Mouse (Mus musculus) central nervous system, embryonic 18 days (tissue): ENCODE results near the gene Hoxb5. TPM values are rescaled to one million over a fixed set of nuclear protein-coding genes. Genes with fewer than 3 reads are reported as not detected.

Experiments
- polyA plus RNA-seq: library from polyadenylated mRNA; depleted of rRNA; stranded (reverse); fragments of >200 nt; gene quantifications from 2 replicates; pipeline ENCODE4 v1.2.3, GENCODE M21; 2012; rRNA removed

Gene Hoxb5
- 0.04 and 0.12 TPM in 2 replicates for polyA plus RNA-seq

DNA sequence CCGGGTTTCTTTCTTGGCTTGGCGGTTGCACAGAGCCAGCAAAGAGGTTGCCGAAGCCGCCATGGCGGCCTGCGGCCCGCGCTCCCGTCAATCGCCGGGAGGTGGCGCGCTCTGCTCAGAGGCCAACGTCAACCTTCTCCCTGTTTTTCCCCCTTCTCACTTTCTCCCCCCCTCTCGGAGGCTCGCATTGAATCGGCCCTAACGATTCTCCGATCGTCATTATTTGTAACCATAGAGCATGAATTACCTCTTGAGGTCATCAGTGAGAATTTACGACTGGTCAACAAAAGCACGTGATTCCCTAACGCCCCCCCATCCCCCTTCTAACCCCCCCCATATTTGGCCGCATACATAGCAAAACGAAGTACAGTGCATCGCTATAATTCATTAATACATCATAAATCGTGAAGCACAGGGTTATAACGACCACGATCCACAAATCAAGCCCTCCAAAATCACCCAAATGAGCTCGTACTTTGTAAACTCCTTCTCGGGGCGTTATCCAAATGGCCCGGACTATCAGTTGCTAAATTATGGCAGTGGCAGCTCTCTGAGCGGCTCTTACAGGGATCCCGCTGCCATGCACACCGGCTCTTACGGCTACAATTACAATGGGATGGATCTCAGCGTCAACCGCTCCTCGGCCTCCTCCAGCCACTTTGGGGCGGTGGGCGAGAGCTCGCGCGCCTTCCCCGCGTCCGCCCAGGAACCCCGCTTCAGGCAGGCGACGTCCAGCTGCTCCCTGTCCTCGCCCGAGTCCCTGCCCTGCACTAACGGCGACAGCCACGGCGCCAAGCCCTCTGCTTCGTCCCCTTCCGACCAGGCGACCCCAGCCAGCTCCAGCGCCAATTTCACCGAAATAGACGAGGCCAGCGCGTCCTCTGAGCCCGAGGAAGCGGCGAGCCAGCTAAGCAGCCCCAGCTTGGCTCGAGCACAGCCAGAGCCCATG lies at the start of gene Hoxb5:
Gene Hoxb5, plus strand, starts transcription at position 186 of the 949 bp plus-strand sequence.

DNA sequence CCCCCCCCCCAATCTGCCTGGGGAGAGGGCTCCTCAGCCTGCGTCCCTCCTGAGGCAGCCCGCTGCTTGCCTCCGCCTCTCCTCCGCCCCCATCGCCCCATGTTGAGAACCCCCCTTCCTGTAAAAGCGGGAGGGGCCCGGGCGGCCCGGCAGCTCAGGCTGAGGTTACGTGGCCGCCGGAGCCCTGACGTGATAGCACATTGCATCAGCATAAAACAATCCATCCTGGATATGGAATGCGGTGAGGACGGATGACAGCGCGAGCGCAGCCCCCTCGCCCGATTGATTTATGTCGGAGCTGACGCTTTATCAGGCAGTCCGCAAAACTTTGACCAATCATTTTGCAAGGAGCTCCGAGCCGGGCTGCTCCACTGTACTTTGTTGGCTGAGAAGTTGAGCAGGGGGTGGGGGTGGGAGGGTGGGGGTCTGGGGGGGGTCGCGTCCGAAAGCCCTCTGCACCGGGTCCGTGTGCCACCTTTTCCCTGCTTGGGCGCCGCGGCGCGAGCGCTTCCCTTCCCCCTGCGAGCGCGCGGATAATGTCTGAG lies 32.1 kb upstream of the Hoxb5 start, which contains the start of gene Hoxb9:
Gene Hoxb9, plus strand, starts transcription at position 462 of the 545 bp plus-strand sequence.

DNA sequence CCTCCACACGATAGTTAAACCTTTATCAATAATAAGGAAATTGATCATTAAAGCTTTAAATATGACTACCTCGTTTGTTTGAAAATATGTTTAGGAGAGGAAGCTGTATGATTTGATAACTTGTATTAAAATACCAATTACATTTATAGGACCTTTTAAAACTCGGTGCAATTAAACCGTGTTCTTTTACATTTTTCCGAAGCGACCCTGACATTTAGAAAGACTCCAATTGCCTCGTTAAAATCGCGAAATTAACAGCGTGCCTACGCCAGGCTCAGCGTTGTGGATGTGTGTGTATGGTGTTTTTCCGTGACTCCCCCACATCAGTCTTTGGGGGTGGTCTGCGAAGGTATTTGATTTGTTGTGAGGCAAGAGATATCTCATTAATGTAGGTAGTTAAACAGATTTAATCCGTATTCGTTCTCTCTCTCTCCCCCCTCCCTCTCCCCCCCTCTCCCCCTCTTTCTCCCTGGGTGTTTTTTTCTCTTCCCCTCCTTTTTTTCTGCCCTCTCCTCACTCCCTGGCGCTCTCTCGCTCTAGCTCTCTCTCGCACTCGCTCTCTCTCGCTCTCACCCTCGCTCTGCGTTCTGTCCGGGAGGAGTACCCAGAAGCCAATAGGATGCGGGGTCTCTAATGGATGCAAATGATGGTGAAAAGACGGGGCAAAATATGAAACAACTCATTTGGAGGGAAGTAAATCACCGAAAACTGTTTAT lies 21.1 kb upstream of the Hoxb5 start, which contains the start of gene Hoxb8:
Gene Hoxb8, plus strand, starts transcription at position 51 of the 716 bp plus-strand sequence.

DNA sequence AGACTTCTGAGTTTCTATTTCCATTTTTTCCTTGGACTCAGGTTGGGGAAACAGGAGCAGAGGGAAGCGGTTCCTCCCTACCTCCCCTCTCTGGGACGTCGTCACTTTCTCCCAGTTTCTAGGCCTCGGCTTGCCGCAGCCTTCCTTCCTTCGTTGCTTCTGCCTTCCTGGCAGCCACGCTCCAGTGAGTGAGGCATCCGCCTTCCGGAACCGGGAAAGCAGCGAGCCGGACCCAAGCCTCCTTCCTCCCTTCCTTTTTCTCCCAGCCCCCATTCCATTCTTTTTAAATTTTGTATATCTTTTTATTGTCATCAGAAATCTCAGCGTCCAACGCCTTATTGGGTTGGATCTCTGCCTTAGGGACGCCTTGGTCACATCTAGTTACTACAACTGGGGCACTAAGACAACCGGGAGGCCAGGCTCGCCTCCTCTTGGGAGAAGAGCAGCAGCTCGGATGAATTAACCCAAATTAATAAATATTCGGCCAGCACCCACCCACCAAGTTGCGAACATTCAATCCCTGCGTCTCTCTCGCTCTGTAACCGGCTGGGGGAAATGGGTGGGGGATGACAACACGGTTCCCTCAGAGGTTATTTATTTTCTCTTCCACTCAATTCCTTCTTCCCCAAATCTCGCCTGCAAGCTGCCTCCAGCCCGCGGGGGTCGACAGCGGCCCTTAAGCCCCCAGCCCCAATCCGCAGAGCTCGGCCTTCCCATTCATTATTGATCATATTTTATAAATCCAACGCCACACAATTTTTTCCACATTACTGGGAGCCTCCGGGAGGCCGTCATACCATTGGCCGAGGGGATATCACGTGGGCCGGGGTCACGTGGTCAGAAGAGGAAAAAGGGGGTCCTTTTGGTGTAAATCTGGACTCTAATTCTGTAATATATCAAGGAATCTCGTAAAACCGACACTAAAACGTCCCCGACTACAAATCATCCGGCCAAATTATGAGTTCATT lies 17.1 kb upstream of the Hoxb5 start, which contains the start of gene Hoxb7:
Gene Hoxb7, plus strand, starts transcription at position 853 of the 968 bp plus-strand sequence.

DNA sequence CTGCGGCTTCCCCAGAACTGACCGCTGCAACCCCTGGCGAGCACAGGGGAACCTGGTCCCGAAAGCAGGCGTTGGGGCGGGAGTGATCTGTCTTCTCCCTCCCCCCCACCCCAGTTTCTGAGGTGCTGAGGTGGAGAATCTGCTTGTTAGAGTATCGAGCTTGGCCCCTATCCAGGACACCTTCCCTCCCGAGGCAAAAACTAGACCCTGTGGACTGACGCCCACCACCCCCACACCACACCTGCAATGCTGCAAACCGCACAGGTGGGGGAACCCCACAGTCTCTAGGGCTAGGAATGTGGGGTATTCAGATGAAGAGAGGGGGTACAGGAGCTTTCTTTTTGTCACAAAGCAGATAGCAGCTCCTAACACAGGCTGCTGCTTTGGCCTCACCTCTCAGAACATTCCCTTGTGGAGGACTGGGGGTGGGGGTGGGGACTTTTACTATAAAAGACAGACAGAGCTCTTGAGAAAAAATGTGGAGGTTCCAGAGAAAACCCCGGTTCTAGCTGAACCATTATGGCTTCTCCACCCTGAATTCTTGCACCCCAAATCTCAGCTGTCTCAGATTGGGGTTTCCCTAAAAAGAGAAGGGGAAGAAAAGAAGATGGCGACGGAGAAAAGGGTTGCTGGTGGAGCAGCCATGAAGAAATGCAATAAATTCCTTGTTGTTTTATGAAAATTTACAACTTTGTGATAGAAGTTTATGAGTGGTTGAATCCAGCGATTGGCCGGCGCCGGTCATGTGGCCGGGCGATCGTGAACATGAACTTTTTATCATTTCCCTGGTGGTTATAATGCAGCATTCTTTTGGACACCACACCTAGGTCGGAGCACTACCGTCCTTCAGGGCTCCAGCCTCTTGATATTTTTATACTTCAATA lies 11.2 kb upstream of the Hoxb5 start, which contains the start of gene Hoxb6:
Gene Hoxb6, plus strand, starts transcription at position 796 of the 884 bp plus-strand sequence.

DNA sequence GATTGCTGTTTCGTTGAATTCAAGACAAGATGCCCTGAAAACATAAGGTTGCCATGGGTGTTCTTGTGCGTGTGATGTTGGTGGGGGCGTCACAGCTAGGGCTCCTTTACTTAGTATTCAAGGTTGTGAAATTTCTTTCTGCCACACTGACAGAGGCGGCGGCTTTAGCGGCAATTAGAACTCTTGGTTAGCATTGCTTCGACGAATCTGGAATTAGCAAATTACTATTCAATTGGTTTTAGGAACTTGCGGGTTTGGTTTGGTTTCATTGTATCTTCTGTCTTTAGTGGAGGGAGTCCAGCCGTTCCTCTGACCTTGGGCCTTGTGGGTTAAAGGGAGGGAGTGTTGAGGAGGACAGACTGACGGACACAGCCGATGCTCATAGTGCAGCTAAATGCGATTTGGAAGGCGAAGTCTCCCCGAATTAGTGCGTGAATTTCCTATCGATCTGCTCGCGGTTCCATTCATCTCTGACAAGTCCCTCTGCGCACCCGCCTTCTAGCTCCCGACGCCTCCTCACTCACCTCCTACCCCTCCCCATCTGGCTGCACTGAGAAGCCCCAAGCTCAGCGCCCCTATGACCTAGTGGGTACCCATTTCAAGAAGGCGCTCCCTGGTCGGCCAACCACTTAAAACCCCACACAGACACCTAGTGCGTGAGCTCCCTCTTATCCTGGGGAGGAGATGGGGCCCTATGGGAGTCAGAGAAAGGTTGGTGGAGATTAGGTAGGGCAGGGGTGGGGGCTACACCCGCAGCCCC lies 14.7 kb downstream of the Hoxb5 start, which contains the start of gene Hoxb4:
Gene Hoxb4, plus strand, starts transcription at position 660 of the 760 bp plus-strand sequence.

DNA sequence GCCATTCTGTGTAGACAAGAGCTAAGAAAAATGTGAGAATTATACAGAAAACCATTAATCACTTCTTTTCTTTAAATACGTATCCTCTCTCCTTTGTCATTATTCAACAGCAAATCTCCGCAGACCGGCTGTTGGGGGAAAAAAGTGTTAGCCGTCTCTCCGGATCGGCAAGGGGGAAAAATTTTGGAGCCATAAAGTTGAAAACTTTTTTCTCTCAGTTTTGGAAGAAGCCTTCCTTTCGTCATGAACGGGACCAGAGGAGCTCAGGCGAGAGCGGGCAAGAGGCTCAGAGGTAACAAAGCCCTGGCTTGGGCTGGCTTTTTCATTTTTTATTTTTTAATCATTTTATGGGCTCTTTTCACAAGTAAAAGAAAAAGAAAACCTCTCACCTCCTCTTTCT lies 20.0 kb downstream of the Hoxb5 start, which contains the start of gene Hoxb3:
Gene Hoxb3, plus strand, starts transcription at position 173 of the 400 bp plus-strand sequence.

DNA sequence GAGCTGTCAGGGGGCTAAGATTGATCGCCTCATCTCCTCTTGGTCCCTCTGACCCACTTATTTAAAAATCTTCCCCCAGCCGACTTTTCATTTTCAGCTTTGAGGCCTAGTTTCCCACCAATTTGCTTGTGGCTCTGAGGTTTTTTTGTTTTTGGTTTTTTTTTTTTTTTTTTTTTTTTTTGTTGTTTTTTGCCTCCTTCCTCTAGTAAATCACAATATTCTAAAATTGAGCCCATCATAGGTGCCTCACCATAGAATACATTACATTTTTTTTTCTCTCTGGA lies 47.1 kb downstream of the Hoxb5 start, which contains the start of gene Hoxb2:
Gene Hoxb2, plus strand, starts transcription at position 185 of the 284 bp plus-strand sequence.

Other genes starting within 250 kb of the Hoxb5 start
- 71.3 and 77.1 TPM in 2 replicates for gene Ube2z, start 237.9 kb upstream of the Hoxb5 start, polyA plus RNA-seq
- 413 and 429 TPM in 2 replicates for gene Atp5g1, start 227.7 kb upstream of the Hoxb5 start, polyA plus RNA-seq
- gene Calcoco2, start 191.4 kb upstream of the Hoxb5 start, polyA plus RNA-seq: 0.05 TPM in 1 of 2 replicates, not detected in the other
- gene Ttll6, start 169.6 kb upstream of the Hoxb5 start, polyA plus RNA-seq: 0.69 and 0.98 TPM in 2 replicates
- 0.03 TPM in 1 of 2 replicates, not detected in the other for gene Hoxb13, start 109.0 kb upstream of the Hoxb5 start, polyA plus RNA-seq
- 0.03 TPM in 2 replicates for gene Hoxb9, start 31.9 kb upstream of the Hoxb5 start, polyA plus RNA-seq
- gene Hoxb8, start 21.4 kb upstream of the Hoxb5 start, polyA plus RNA-seq: 0.06 TPM in 1 of 2 replicates, not detected in the other
- gene Hoxb7, start 16.7 kb upstream of the Hoxb5 start, polyA plus RNA-seq: 0.17 TPM in 1 of 2 replicates, not detected in the other
- gene Hoxb6, start 10.9 kb upstream of the Hoxb5 start, polyA plus RNA-seq: 0.21 TPM in 1 of 2 replicates, not detected in the other
- gene Hoxb4, start 14.9 kb downstream of the Hoxb5 start, polyA plus RNA-seq: 0.04 and 0.09 TPM in 2 replicates
- gene Hoxb3, start 20.0 kb downstream of the Hoxb5 start, polyA plus RNA-seq: 0.23 and 1.9 TPM in 2 replicates
- gene Hoxb2, start 47.2 kb downstream of the Hoxb5 start, polyA plus RNA-seq: 0.27 and 1.5 TPM in 2 replicates
- not detected in 2 replicates for gene Hoxb1, start 62.4 kb downstream of the Hoxb5 start, polyA plus RNA-seq
- gene Skap1, start 161.3 kb downstream of the Hoxb5 start, polyA plus RNA-seq: 2.7 and 2.9 TPM in 2 replicates